15 mouse cellular contexts compared by ENCODE assay signal in the genomic region with DNA sequence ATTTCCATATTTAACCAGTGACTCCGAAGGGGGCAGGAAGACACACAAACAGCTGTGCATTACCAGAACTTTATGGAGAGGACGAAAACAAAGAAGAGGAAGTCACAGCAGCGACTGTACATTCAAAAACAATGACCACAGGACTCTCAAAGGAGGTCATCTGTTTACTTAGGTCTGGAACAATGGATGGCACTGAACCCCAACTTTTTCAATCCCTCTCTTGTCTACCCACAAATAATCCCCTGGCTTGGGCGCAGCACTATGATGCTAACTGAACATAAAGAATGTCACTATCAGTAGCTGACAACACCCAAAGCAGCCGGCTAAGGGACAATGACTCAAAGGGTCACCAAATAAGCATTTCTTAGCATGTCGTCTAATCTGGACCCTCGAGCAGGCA.
DNase-seq lines count a peak whose midpoint lies in the region; ATAC-seq and TF ChIP-seq lines count a peak whose summit lies in the region.
"Had no signal": no experiment of that assay in that cellular context is flagged by ENCODE, and none has a peak within 500 bp of the region (broad histone marks: within the 10 kb centered on the region; RNA-seq: fewer than 3 reads in every experiment).

No protein-coding gene starts in this region.

- no peak for DNase-seq in heart, postnatal 14 days
- no peak for DNase-seq in liver, postnatal 0 days
- DNase-seq in liver, result no peak
- peak; percentile 85 for DNase-seq in brain, adult 2 months (ENCODE audit: low read depth, low spot score)
- no peak for DNase-seq in limb, embryonic 10.5 days (ENCODE audit: low spot score)
- DNase-seq in c-Kit-positive CD71-positive TER-119-positive erythroid progenitor cells, embryonic 14.5 days (ENCODE audit: low spot score), result no peak
- DNase-seq: adrenal gland, adult 8-10 months; cerebellum, adult 18-20 months; gastrocnemius, postnatal 14 days; kidney, adult 8-10 months; liver, embryonic 13.5 days had no signal

- intact Hi-C loops in heart, postnatal 14 days (cut with DNase I), result loop anchor here (5.0 kb wide), 1 partner anchor 188 kb away; no protein-coding TSS in a partner anchor

- no peak for TF ChIP-seq EP300 in liver, postnatal 0 days (IDR thresholded peaks at IDR 0.05; ENCODE audit: low read depth)

- H3K4me2 ChIP-seq in heart, embryonic 12.5 days, result peak overlapping the region; percentile 81
- H3K4me2 ChIP-seq in liver, postnatal 0 days (ENCODE audit: low read depth, low read length), result 0 out of 2 replicates have a peak overlapping the region, but pooled peaks have one; percentile 20
- H3K4me2 ChIP-seq in hindbrain, embryonic 16.5 days (ENCODE audit: low read length), result peak overlapping the region; percentile 94

- H3K4me3 ChIP-seq in heart, embryonic 12.5 days, result peak overlapping the region; percentile 66
- no peak overlapping the region for H3K4me3 ChIP-seq in liver, postnatal 0 days (ENCODE audit: low read depth, low read length)
- peak overlapping the region; percentile 16 for H3K4me3 ChIP-seq in hindbrain, embryonic 16.5 days (ENCODE audit: low read length)
- H3K4me3 ChIP-seq in limb, embryonic 10.5 days, result no peak overlapping the region
- H3K4me3 ChIP-seq: forebrain, embryonic 12.5 days had no signal

- H3K27me3 ChIP-seq in heart, embryonic 12.5 days (replicated peaks), result no peaks in the 10 kb centered on the region
- peaks cover 19% of the 10 kb centered on the region for H3K27me3 ChIP-seq in liver, postnatal 0 days (ENCODE audit: insufficient read depth, low read length)
- H3K27me3 ChIP-seq in hindbrain, embryonic 16.5 days (replicated peaks; ENCODE audit: control insufficient read depth, insufficient read depth, low read length), result no peaks in the 10 kb centered on the region
- peaks cover 31% of the 10 kb centered on the region for H3K27me3 ChIP-seq in limb, embryonic 10.5 days (ENCODE audit: low read depth, poor library complexity, severe bottlenecking)

- ATAC-seq in heart, embryonic 12.5 days (ENCODE audit: insufficient number of reproducible peaks, low FRiP score), result no peak
- no peak for ATAC-seq in liver, postnatal 0 days
- ATAC-seq in hindbrain, embryonic 16.5 days, result no peak
- ATAC-seq: CD4-positive, CD25-positive, alpha-beta regulatory T cell, adult 4 months had no signal

- peak overlapping the region; percentile 77 for H3K9ac ChIP-seq in heart, embryonic 12.5 days
- H3K9ac ChIP-seq in liver, postnatal 0 days (replicated peaks), result no peak overlapping the region
- no peak overlapping the region for H3K9ac ChIP-seq in hindbrain, embryonic 16.5 days (ENCODE audit: low read depth, low read length)
- H3K9ac ChIP-seq: forebrain, embryonic 12.5 days; liver, embryonic 13.5 days had no signal

- 25% methylated on average over 7 of the region's 7 CpGs for WGBS in heart, embryonic 12.5 days
- 27% methylated on average over 7 of the region's 7 CpGs for WGBS in liver, postnatal 0 days (ENCODE audit: insufficient replicate concordance)
- 45% methylated on average over 7 of the region's 7 CpGs for WGBS in hindbrain, embryonic 16.5 days
- 75% methylated on average over 7 of the region's 7 CpGs for WGBS in limb, embryonic 10.5 days

- TF ChIP-seq CTCF in liver, postnatal 0 days (IDR thresholded peaks at IDR 0.05; ENCODE audit: low read depth), result no peak

- no peaks in the 10 kb centered on the region for H3K36me3 ChIP-seq in heart, embryonic 12.5 days
- no peaks in the 10 kb centered on the region for H3K36me3 ChIP-seq in liver, postnatal 0 days (replicated peaks; ENCODE audit: insufficient read depth, low read length)
- H3K36me3 ChIP-seq in hindbrain, embryonic 16.5 days (ENCODE audit: control insufficient read depth, insufficient read depth, low read length), result no peaks in the 10 kb centered on the region
- no peaks in the 10 kb centered on the region for H3K36me3 ChIP-seq in limb, embryonic 10.5 days
- H3K36me3 ChIP-seq: forebrain, embryonic 12.5 days; liver, embryonic 13.5 days had no signal

- peaks cover 29% of the 10 kb centered on the region for H3K4me1 ChIP-seq in heart, embryonic 12.5 days (replicated peaks)
- no peaks in the 10 kb centered on the region for H3K4me1 ChIP-seq in liver, postnatal 0 days (ENCODE audit: insufficient read depth)
- H3K4me1 ChIP-seq in hindbrain, embryonic 16.5 days (ENCODE audit: control insufficient read depth, insufficient read depth, low read depth, low read length), result peaks cover 4% of the 10 kb centered on the region; the same call in 1 of the 2 replicates
- peaks cover 21% of the 10 kb centered on the region for H3K4me1 ChIP-seq in limb, embryonic 10.5 days
- H3K4me1 ChIP-seq: liver, embryonic 13.5 days had no signal

- H3K27ac ChIP-seq in heart, embryonic 12.5 days (ENCODE audit: poor library complexity, severe bottlenecking), result peak overlapping the region; percentile 96
- no peak overlapping the region for H3K27ac ChIP-seq in liver, postnatal 0 days (ENCODE audit: low read depth)
- no peak overlapping the region for H3K27ac ChIP-seq in hindbrain, embryonic 16.5 days (ENCODE audit: low read depth, low read length)
- no peak overlapping the region for H3K27ac ChIP-seq in limb, embryonic 10.5 days
- H3K27ac ChIP-seq: forebrain, embryonic 12.5 days; liver, embryonic 13.5 days had no signal

- H3K9me3 ChIP-seq in heart, embryonic 12.5 days (replicated peaks), result no peaks in the 10 kb centered on the region
- H3K9me3 ChIP-seq in liver, postnatal 0 days (ENCODE audit: low read length), result no peaks in the 10 kb centered on the region
- H3K9me3 ChIP-seq in hindbrain, embryonic 16.5 days (ENCODE audit: control insufficient read depth, low read length), result no peaks in the 10 kb centered on the region
- no peaks in the 10 kb centered on the region for H3K9me3 ChIP-seq in limb, embryonic 10.5 days (replicated peaks)
- H3K9me3 ChIP-seq: forebrain, embryonic 12.5 days; liver, embryonic 13.5 days had no signal

Comparison
In these comparisons a context has a peak if more than half of its experiments do, and no peak if none do; other contexts are left out.
1. H3K4me2 ChIP-seq: peak in every context shown above with its lines; median percentile 94 in hindbrain, embryonic 16.5 days; 81 in heart, embryonic 12.5 days; 20 in liver, postnatal 0 days.
2. H3K4me3 ChIP-seq: peak in heart, embryonic 12.5 days (single experiment) and hindbrain, embryonic 16.5 days (single experiment); none in liver, postnatal 0 days (single experiment) and limb, embryonic 10.5 days (single experiment).